Mouse (Mus musculus) heart, embryonic 16.5 days (tissue): ENCODE data around the gene Sipa1l1. TPM values are rescaled to one million over a fixed set of nuclear protein-coding genes. Genes with fewer than 3 reads are reported as not detected.
A peak's percentile ranks its signal among the peaks of the same experiment; 100 is the strongest.

Source experiments
- ATAC-seq: fragments of 200-750 bp; cut with Nextera tagmentation; replicated peaks from 2 replicates; pipeline ENCODE4 v1.8.0; 2017; ENCODE audit warnings: moderate number of reproducible peaks; ENCODE audit not compliant: insufficient read depth, low FRiP score; ENCODE audit errors: extremely low read depth
- H3K27ac ChIP-seq: fragments of 300-500 bp; sonication (generic); 2 replicates; pipeline ENCODE4 v1.5.1; 2014; ENCODE audit warnings: mild to moderate bottlenecking, low read length, control low read depth, moderate library complexity
- H3K27me3 ChIP-seq: fragments of 300-500 bp; sonication (generic); 2 replicates; pipeline ENCODE4 v1.6.1; 2014; ENCODE audit warnings: low read length, mixed read lengths; ENCODE audit not compliant: control insufficient read depth, insufficient read depth
- H3K36me3 ChIP-seq: fragments of 300-500 bp; sonication (generic); 2 replicates; pipeline ENCODE4 v1.6.1; 2014; ENCODE audit not compliant: control insufficient read depth, insufficient read depth
- H3K4me1 ChIP-seq: fragments of 300-500 bp; sonication (generic); 2 replicates; pipeline ENCODE4 v1.6.1; 2014; ENCODE audit warnings: low read length, mixed read lengths; ENCODE audit not compliant: control insufficient read depth, insufficient read depth
- H3K4me2 ChIP-seq: fragments of 300-500 bp; sonication (generic); 2 replicates; pipeline ENCODE4 v1.6.1; 2014; ENCODE audit warnings: low read depth, mild to moderate bottlenecking, control low read depth, low read length
- H3K4me3 ChIP-seq: fragments of 300-500 bp; sonication (generic); 2 replicates; pipeline ENCODE4 v1.5.1; 2014; ENCODE audit warnings: mild to moderate bottlenecking, control low read depth, low read length
- H3K9ac ChIP-seq: fragments of 300-500 bp; sonication (generic); 2 replicates; pipeline ENCODE4 v1.6.1; 2014; ENCODE audit warnings: low read length, control low read depth
- H3K9me3 ChIP-seq: fragments of 300-500 bp; sonication (generic); replicated peaks from 2 replicates; pipeline ENCODE4 v1.6.1; 2016; ENCODE audit warnings: low read length; ENCODE audit not compliant: control insufficient read depth
- WGBS: fragments of 180-500 bp; shearing (Covaris S2); extraction: QIAGEN DNeasy Blood & Tissue Kit; methylation state at CpG from one replicate; pipeline ENCODE4 v1.1.7; 2014; 5-methylcytosine and 5-hydroxymethylcytosine counted together
- polyA plus RNA-seq: library from polyadenylated mRNA; unstranded; fragments of >200 nt; fragmentation: Nextera tagmentation; extraction: Ambion mirVana; gene quantifications from 2 replicates; pipeline ENCODE4 v1.2.1, GENCODE M21; 2015

Gene Sipa1l1
- polyA plus RNA-seq = 19.8 and 21.2 TPM in 2 replicates

GRCm38 (mm10) chr12:82168820-82169533 lies at the start of gene Sipa1l1:
Gene Sipa1l1 (plus strand): TSS chr12:82169320.
- 1% methylated on average over 43 of the region's 43 CpGs for WGBS
- Histone ChIP-seq H3K36me3 (no peaks in the 10 kb centered on the region), H3K27me3 (no peaks in the 10 kb centered on the region), H3K4me1 (peaks cover 23% of the 10 kb centered on the region), H3K4me3 (peak within 1 kb of the TSS; percentile 93), H3K4me2 (peak within 1 kb of the TSS; percentile 98), H3K9ac (peak within 1 kb of the TSS; percentile 96), H3K27ac (peak within 1 kb of the TSS; percentile 94), H3K9me3 (no peaks in the 10 kb centered on the region)
- peak; percentile 91 for ATAC-seq

- ATAC-seq = 0 out of 2 replicates have a peak, but pooled peaks have one; percentile 5
- Histone ChIP-seq H3K36me3 (no peaks in the 10 kb centered on the region), H3K9me3 (no peaks in the 10 kb centered on the region), H3K4me3 (peak overlapping the region; percentile 39), H3K27ac (peak overlapping the region; percentile 95), H3K9ac (peak overlapping the region; percentile 66), H3K4me2 (peak overlapping the region; percentile 71), H3K27me3 (no peaks in the 10 kb centered on the region), H3K4me1 (peaks cover 19% of the 10 kb centered on the region)
- 30% methylated on average over 10 of the region's 10 CpGs for WGBS
Measured at GRCm38 (mm10) chr12:82121947-82122346, 47.2 kb upstream of the Sipa1l1 start.

GRCm38 (mm10) chr12:82122450-82123249 lies 46.5 kb upstream of the Sipa1l1 start:
- H3K9me3 ChIP-seq = no peaks in the 10 kb centered on the region
- 3% methylated on average over 22 of the region's 22 CpGs for WGBS
- peak; percentile 82 for ATAC-seq
- peak overlapping the region; percentile 39 for H3K4me3 ChIP-seq
- H3K4me2 ChIP-seq = peak overlapping the region; percentile 71
- H3K36me3 ChIP-seq = no peaks in the 10 kb centered on the region
- H3K27me3 ChIP-seq = no peaks in the 10 kb centered on the region
- peak overlapping the region; percentile 66 for H3K9ac ChIP-seq
- peak overlapping the region; percentile 95 for H3K27ac ChIP-seq
- peaks cover 19% of the 10 kb centered on the region for H3K4me1 ChIP-seq

GRCm38 (mm10) chr12:82126796-82127195 lies 42.3 kb upstream of the Sipa1l1 start:
- Histone ChIP-seq H3K9me3 (no peaks in the 10 kb centered on the region), H3K27me3 (no peaks in the 10 kb centered on the region), H3K4me3 (no peak overlapping the region), H3K4me1 (peaks cover 14% of the 10 kb centered on the region), H3K36me3 (no peaks in the 10 kb centered on the region), H3K27ac (no peak overlapping the region), H3K9ac (no peak overlapping the region), H3K4me2 (no peak overlapping the region)
- 62% methylated on average over 3 of the region's 3 CpGs for WGBS
- ATAC-seq = no peak

GRCm38 (mm10) chr12:82139234-82140166 lies 29.6 kb upstream of the Sipa1l1 start:
- WGBS = 78% methylated on average over 17 of the region's 17 CpGs
- H3K9ac ChIP-seq = no peak overlapping the region
- H3K4me1 ChIP-seq = no peaks in the 10 kb centered on the region
- H3K4me2 ChIP-seq = no peak overlapping the region
- no peak for ATAC-seq
- H3K27me3 ChIP-seq = no peaks in the 10 kb centered on the region
- H3K36me3 ChIP-seq = no peaks in the 10 kb centered on the region
- no peak overlapping the region for H3K4me3 ChIP-seq
- no peak overlapping the region; the same call in 1 of the 2 replicates for H3K27ac ChIP-seq
- H3K9me3 ChIP-seq = no peaks in the 10 kb centered on the region

GRCm38 (mm10) chr12:82143371-82143770 lies 25.7 kb upstream of the Sipa1l1 start:
- no peak overlapping the region for H3K9ac ChIP-seq
- H3K4me1 ChIP-seq = no peaks in the 10 kb centered on the region
- no peak for ATAC-seq
- H3K36me3 ChIP-seq = no peaks in the 10 kb centered on the region
- WGBS = 82% methylated on average over 3 of the region's 3 CpGs
- no peak overlapping the region for H3K27ac ChIP-seq
- H3K9me3 ChIP-seq = no peaks in the 10 kb centered on the region
- H3K4me2 ChIP-seq = no peak overlapping the region
- H3K27me3 ChIP-seq = no peaks in the 10 kb centered on the region
- H3K4me3 ChIP-seq = no peak overlapping the region

GRCm38 (mm10) chr12:82145173-82145572 lies 23.9 kb upstream of the Sipa1l1 start:
- H3K36me3 ChIP-seq = no peaks in the 10 kb centered on the region
- no peak overlapping the region for H3K4me3 ChIP-seq
- H3K9ac ChIP-seq = no peak overlapping the region
- no peaks in the 10 kb centered on the region for H3K9me3 ChIP-seq
- no peaks in the 10 kb centered on the region for H3K4me1 ChIP-seq
- ATAC-seq = no peak
- H3K27ac ChIP-seq = no peak overlapping the region
- H3K27me3 ChIP-seq = no peaks in the 10 kb centered on the region
- no peak overlapping the region for H3K4me2 ChIP-seq

- H3K9ac ChIP-seq = no peak overlapping the region
- H3K4me2 ChIP-seq = no peak overlapping the region
- no peaks in the 10 kb centered on the region for H3K9me3 ChIP-seq
- no peaks in the 10 kb centered on the region for H3K36me3 ChIP-seq
- ATAC-seq = no peak
- no peak overlapping the region for H3K4me3 ChIP-seq
- H3K4me1 ChIP-seq = no peaks in the 10 kb centered on the region
- no peaks in the 10 kb centered on the region for H3K27me3 ChIP-seq
- no peak overlapping the region for H3K27ac ChIP-seq
- WGBS = 84% methylated on average over 12 of the region's 12 CpGs
Measured at GRCm38 (mm10) chr12:82147021-82147693, 22.0 kb upstream of the Sipa1l1 start.
